Mouse (Mus musculus) ES-E14 (cell line): ENCODE results near the gene Gper1.

Source experiments
- CHD2 ChIP-seq: IDR thresholded peaks from 2 replicates; pipeline ENCODE4 v1.6.1; 2014; ENCODE audit warnings: mild to moderate bottlenecking, low read depth, low read length, inconsistent platforms
- HCFC1 ChIP-seq: IDR thresholded peaks from 2 replicates; pipeline ENCODE4 v1.6.1; 2012; ENCODE audit warnings: low read length, inconsistent platforms, borderline replicate concordance; ENCODE audit not compliant: insufficient read depth
- MAFK ChIP-seq: IDR thresholded peaks from 2 replicates; pipeline ENCODE4 v1.6.1; 2014; ENCODE audit warnings: mild to moderate bottlenecking, low read depth, low read length, inconsistent platforms; ENCODE audit not compliant: insufficient read depth
- ZNF384 ChIP-seq: IDR thresholded peaks from 2 replicates; pipeline ENCODE4 v1.6.1; 2012; ENCODE audit warnings: low read depth, low read length, inconsistent platforms

DNA sequence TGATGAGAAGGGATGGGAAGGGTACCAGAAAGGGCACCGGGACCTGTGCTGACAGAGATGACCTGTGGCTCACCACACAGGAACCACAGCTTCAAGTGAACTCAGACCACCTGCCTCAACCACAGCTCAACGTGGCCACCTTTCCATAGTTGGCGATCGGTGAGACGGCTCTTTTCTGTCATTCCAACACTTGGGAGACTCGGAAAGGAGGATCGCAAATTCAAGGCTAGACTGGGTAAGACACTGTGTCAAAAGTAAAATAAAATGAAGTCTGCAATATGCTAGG lies 44.7 kb upstream of the Gper1 start:
- TF ChIP-seq HCFC1 (no peak), CHD2 (no peak), ZNF384 (no peak), MAFK (no peak)
